Mouse (Mus musculus) heart, embryonic 14.5 days (tissue): ENCODE measurements around the gene Rala. TPM values are rescaled to one million over a fixed set of nuclear protein-coding genes. Genes with fewer than 3 reads are reported as not detected.

Experiments
- ATAC-seq: fragments of 200-750 bp; cut with Nextera tagmentation; 2 replicates; pipeline ENCODE4 v1.8.0; 2017; ENCODE audit warnings: low read depth, moderate TSS enrichment; ENCODE audit not compliant: insufficient number of reproducible peaks, insufficient read depth, low FRiP score
- H3K27ac ChIP-seq, 2 experiments: fragments of 200-500 bp in 1 of 2; fragments of 300-500 bp in 1 of 2; sonication (generic) in 1 of 2; replicated peaks in 1 of 2; 2 replicates each; pipeline ENCODE4 v1.5.1; 2012 to 2014; ENCODE audit warnings: low read depth in 2 of 2, low read length in 2 of 2, control low read depth in 1 of 2, mild to moderate bottlenecking in 1 of 2, mixed read lengths in 1 of 2; ENCODE audit not compliant: control insufficient read depth in 1 of 2, insufficient read depth in 1 of 2
- H3K27me3 ChIP-seq: fragments of 300-500 bp; sonication (generic); 2 replicates; pipeline ENCODE4 v1.6.1; 2014; ENCODE audit warnings: mild to moderate bottlenecking, low read length, control low read depth; ENCODE audit not compliant: control insufficient read depth, insufficient read depth
- H3K36me3 ChIP-seq: fragments of 300-500 bp; sonication (generic); 2 replicates; pipeline ENCODE4 v1.6.1; 2014; ENCODE audit warnings: mild to moderate bottlenecking, control low read depth, low read length, mixed read lengths; ENCODE audit not compliant: control insufficient read depth, insufficient read depth
- H3K4me1 ChIP-seq, 2 experiments: fragments of 200-500 bp in 1 of 2; fragments of 300-500 bp in 1 of 2; sonication (generic) in 1 of 2; 2 replicates each; pipeline ENCODE4 v1.6.1; 2012 to 2014; ENCODE audit warnings: low read length in 2 of 2, control low read depth in 1 of 2, mixed read lengths in 1 of 2; ENCODE audit not compliant: control insufficient read depth in 2 of 2, insufficient read depth in 2 of 2
- H3K4me2 ChIP-seq: fragments of 300-500 bp; sonication (generic); 2 replicates; pipeline ENCODE4 v1.6.1; 2014; ENCODE audit warnings: mild to moderate bottlenecking, low read length
- H3K4me3 ChIP-seq, 2 experiments: fragments of 200-500 bp in 1 of 2; fragments of 300-500 bp in 1 of 2; sonication (generic) in 1 of 2; 2 replicates each; pipeline ENCODE4 v1.5.1; 2012 to 2014; ENCODE audit warnings: low read length in 2 of 2, mild to moderate bottlenecking in 2 of 2, control low read depth in 1 of 2, low read depth in 1 of 2, moderate library complexity in 1 of 2; ENCODE audit not compliant: control insufficient read depth in 1 of 2, insufficient read depth in 1 of 2
- H3K9ac ChIP-seq: fragments of 300-500 bp; sonication (generic); 2 replicates; pipeline ENCODE4 v1.6.1; 2014; ENCODE audit warnings: mild to moderate bottlenecking, low read length
- H3K9me3 ChIP-seq: fragments of 300-500 bp; sonication (generic); 2 replicates; pipeline ENCODE4 v1.6.1; 2016; ENCODE audit warnings: low read length, control low read depth; ENCODE audit not compliant: control insufficient read depth
- WGBS: fragments of 180-500 bp; shearing (Covaris S2); extraction: QIAGEN DNeasy Blood & Tissue Kit; methylation state at CpG from one replicate; pipeline ENCODE4 v1.1.7; 2014; 5-methylcytosine and 5-hydroxymethylcytosine counted together
- polyA plus RNA-seq: library from polyadenylated mRNA; unstranded; fragments of >200 nt; fragmentation: Nextera tagmentation; extraction: Ambion mirVana; gene quantifications from 2 replicates; pipeline ENCODE4 v1.2.1, GENCODE M21; 2014

Gene Rala
- polyA plus RNA-seq, 1 experiment from 2014 or later: 83.7 TPM

- H3K36me3 ChIP-seq: no peaks in the 10 kb centered on the region
These were observed 107.2 kb downstream of the Rala start for GRCm38 (mm10) chr13:17836808-17837207.

DNA sequence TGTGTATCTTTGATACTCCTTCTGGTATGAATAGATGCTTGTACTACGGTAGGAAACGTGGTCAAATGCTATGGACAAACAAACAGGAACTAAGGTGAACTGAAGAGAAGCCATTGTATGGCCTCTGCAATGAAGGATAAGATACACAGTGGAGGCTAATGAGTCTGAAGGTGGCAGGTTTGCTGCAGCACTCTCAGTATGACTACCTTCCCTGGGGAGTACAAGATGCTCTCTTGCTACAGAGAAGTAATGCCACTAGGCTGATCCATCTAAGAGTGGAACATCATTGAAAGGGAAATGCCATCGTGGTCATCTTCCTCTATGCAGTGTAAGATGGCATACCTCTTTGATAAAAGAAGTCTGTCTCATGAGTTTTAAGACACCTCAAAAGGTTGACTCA lies 111.1 kb downstream of the Rala start:
- no peaks in the 10 kb centered on the region for H3K9me3 ChIP-seq
- H3K9ac ChIP-seq: no peak overlapping the region
- H3K4me1 ChIP-seq: no peaks in the 10 kb centered on the region
- ATAC-seq: no peak
- no peak overlapping the region for H3K27ac ChIP-seq
- H3K27me3 ChIP-seq: no peaks in the 10 kb centered on the region
- no peaks in the 10 kb centered on the region for H3K36me3 ChIP-seq
- H3K4me2 ChIP-seq: no peak overlapping the region
- 67% methylated on average over 3 of the region's 3 CpGs for WGBS
- H3K4me3 ChIP-seq: no peak overlapping the region

More at GRCm38 (mm10) chr13:17836808-17837207, 107.2 kb downstream of the Rala start:
- Histone ChIP-seq H3K27me3 (no peaks in the 10 kb centered on the region), H3K27ac (no peak overlapping the region), H3K4me1 (peaks cover 0 to 3% of the 10 kb centered on the region in 2 experiments; a peak in 3 of 4 replicates), H3K9ac (no peak overlapping the region), H3K4me3 (no peak overlapping the region), H3K4me2 (no peak overlapping the region), H3K9me3 (no peaks in the 10 kb centered on the region)
- no peak for ATAC-seq
- WGBS: 69% methylated on average over 7 of the region's 7 CpGs

Other genes with a start within 250 kb of the Rala start
- 31.8 and 38.6 TPM in 2 replicates for gene Mplkip, start 249.0 kb downstream of the Rala start, polyA plus RNA-seq
- gene Sugct, start 248.7 kb downstream of the Rala start, polyA plus RNA-seq: 4.8 and 6.0 TPM in 2 replicates
- 14.5 and 17.8 TPM in 2 replicates for gene Cdk13, start 139.1 kb downstream of the Rala start, polyA plus RNA-seq
- 74.9 and 79.7 TPM in 2 replicates for gene Yae1d1, start 49.1 kb upstream of the Rala start, polyA plus RNA-seq